Mouse (Mus musculus): ENCODE data around the gene Hoxa3.

DNA sequence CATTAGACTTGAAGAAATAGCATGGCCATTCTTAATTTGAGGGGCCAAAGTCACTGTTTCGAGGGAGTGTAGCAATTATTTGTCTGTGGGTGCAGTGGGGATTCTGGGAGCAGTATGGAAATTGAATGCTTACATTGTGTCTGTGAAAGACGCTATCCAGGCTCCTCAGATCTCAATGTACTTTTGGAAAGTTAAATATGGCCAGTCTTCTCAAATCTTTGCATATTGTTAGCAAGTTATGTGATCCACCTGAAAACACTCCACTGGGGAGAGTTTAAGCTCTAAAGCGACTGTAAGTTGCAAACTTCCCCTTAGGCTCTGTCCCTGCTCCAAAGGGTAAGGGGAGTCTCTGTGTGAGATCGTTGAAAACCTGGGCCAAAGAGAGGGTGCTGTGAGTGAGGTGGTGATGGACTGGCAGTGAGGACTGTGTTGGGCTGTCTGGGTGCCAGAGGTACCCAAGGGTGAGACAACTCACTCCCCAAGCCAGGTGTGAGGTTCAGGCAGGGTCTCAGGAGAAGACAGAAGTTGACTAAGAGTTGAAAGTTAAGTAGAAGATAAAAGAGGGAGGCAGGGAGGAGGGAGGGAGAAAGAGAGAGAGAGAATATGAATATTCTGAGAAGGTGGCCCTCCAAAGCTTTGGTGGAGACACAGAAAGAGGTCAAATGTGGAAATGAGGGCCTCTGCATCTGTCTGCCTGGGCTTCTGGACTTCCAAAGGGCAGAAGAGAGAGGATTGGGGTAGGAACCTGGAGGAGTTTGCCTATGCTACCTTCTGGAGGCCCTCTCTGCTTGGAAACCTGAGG lies 6.1 kb downstream of the Hoxa3 start:
- TF ChIP-seq CTCF (IDR thresholded peaks at IDR 0.05; ENCODE audit: borderline replicate concordance, control insufficient read depth, extremely low read depth, insufficient read depth, low read length, poor library complexity) = no peak
- TF ChIP-seq POLR2A (IDR thresholded peaks at IDR 0.05; ENCODE audit: control insufficient read depth, extremely low read depth, insufficient read depth, low read length, poor library complexity) = no peak
